Mouse (Mus musculus): Measurements from ENCODE around the gene Cdk2ap2. TPM values are rescaled to one million over a fixed set of nuclear protein-coding genes. Genes with fewer than 3 reads are reported as not detected.

Cdk2ap2 gene
- polyA plus RNA-seq, 1 experiment from 2014 or later: 116 TPM

DNA sequence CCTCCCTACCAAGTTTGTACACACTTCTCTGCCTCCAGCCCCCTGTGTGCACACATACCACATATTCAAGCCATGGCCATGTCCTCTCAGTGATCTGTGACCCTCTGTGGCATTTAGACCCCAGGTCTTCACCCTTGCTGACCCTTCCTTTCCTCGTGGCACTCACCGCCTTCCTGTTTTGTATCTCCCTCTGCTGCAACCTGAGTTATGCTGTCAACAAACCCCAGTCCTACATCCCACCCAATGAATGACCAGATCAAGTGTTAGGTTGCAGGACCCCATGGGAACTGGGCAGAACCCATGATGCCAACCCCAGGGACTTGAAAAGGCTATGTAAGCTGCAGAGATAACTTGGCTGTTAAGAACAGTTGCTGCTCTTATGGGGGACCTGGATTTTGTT is 5.1 kb downstream of the Cdk2ap2 start:
- WGBS: 79% methylated on average over 2 of the region's 2 CpGs

DNA sequence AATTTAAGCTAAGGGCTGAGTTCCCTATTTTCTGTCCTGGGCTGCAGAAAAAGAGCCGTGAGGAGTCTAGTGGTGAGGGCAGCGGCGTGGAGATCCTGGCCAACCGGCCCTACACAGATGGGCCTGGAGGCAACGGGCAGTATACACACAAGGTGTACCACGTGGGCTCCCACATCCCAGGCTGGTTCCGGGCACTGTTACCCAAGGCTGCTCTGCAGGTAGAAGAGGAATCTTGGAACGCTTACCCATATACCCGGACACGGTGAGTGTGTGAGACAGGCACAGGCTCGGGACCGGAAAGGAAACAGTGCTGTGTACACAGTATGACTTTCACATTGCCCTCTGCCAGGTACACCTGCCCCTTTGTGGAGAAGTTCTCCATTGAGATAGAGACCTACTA is 5.6 kb downstream of the Cdk2ap2 start:
- H3K36me3 ChIP-seq (ENCODE audit: control insufficient read depth, insufficient read depth, low read length): no peaks in the 10 kb centered on the region; the same call in 1 of the 2 replicates
- no peak overlapping the region for H3K4me2 ChIP-seq (replicated peaks; ENCODE audit: low read depth, low read length)
- no peak for ATAC-seq (ENCODE audit: low FRiP score, low TSS enrichment)
- no peaks in the 10 kb centered on the region for H3K9me3 ChIP-seq (ENCODE audit: control insufficient read depth, low read length)
- no peak overlapping the region for H3K4me3 ChIP-seq (ENCODE audit: low read length)
- H3K27ac ChIP-seq (ENCODE audit: low read depth, low read length): no peak overlapping the region
- H3K27me3 ChIP-seq (ENCODE audit: control insufficient read depth, insufficient read depth, low read length): peaks cover 13% of the 10 kb centered on the region
- H3K4me1 ChIP-seq (ENCODE audit: control insufficient read depth, insufficient read depth, low read length): peaks cover 26% of the 10 kb centered on the region
- H3K9ac ChIP-seq (ENCODE audit: low read depth, low read length): no peak overlapping the region
- WGBS: 94% methylated on average over 12 of the region's 12 CpGs

More for the DNA sequence above, 5.1 kb downstream of the Cdk2ap2 start:
- Histone ChIP-seq H3K27me3 (ENCODE audit: control insufficient read depth, insufficient read depth, low read length) (peaks cover 13% of the 10 kb centered on the region), H3K4me3 (ENCODE audit: low read length) (no peak overlapping the region), H3K36me3 (ENCODE audit: control insufficient read depth, insufficient read depth, low read length) (no peaks in the 10 kb centered on the region; the same call in 1 of the 2 replicates), H3K9me3 (ENCODE audit: control insufficient read depth, low read length) (no peaks in the 10 kb centered on the region), H3K9ac (ENCODE audit: low read depth, low read length) (no peak overlapping the region), H3K4me1 (ENCODE audit: control insufficient read depth, insufficient read depth, low read length) (peaks cover 27% of the 10 kb centered on the region), H3K4me2 (replicated peaks; ENCODE audit: low read depth, low read length) (no peak overlapping the region), H3K27ac (ENCODE audit: low read depth, low read length) (no peak overlapping the region)
- ATAC-seq (ENCODE audit: low FRiP score, low TSS enrichment): no peak

DNA sequence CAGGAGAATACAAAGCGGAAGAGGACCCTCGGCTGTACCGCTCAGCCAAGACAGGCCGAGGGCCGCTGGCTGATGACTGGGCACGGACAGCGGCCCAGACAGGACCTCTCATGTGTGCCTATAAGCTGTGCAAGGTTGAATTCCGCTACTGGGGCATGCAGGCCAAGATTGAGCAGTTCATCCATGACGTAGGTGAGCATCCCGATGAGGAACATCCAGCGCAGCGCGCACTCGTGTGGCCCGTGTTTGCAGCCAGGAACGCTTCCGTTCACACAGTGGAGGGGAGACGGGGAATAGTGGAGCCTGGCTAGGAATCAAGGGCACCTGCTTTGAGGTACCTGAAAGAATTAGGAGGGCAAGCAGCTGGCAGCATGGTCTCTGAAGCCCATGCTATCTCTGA is 6.3 kb downstream of the Cdk2ap2 start:
- H3K9me3 ChIP-seq (ENCODE audit: control insufficient read depth, low read length): no peaks in the 10 kb centered on the region
- no peaks in the 10 kb centered on the region; the same call in 1 of the 2 replicates for H3K36me3 ChIP-seq (ENCODE audit: control insufficient read depth, insufficient read depth, low read length)
- no peak for ATAC-seq (ENCODE audit: low FRiP score, low TSS enrichment)
- no peak overlapping the region for H3K27ac ChIP-seq (ENCODE audit: low read depth, low read length)
- H3K4me3 ChIP-seq (ENCODE audit: low read length): no peak overlapping the region
- no peak overlapping the region for H3K4me2 ChIP-seq (replicated peaks; ENCODE audit: low read depth, low read length)
- H3K4me1 ChIP-seq (ENCODE audit: control insufficient read depth, insufficient read depth, low read length): peaks cover 20% of the 10 kb centered on the region
- no peak overlapping the region for H3K9ac ChIP-seq (ENCODE audit: low read depth, low read length)
- H3K27me3 ChIP-seq (ENCODE audit: control insufficient read depth, insufficient read depth, low read length): peaks cover 13% of the 10 kb centered on the region
- WGBS: 93% methylated on average over 18 of the region's 18 CpGs

DNA sequence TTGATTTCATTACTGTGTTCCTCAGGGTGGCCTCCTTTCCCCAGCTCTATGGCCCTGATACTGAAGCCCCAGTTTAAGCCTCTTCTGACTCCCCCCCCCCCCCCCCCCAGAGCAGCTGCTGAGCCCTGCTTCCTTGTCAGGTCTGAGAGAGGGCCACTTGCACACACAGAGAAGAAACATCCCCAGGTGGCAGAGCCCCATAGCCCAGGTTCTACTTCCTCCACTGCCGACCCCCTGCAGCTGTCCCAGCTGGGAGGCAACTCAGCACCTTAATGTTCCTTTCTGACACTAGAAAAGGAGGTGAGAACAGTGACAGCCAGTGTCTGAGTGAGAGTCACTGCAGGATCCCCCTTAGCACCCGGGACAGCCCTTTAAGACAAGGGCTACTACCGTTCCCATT is 6.8 kb downstream of the Cdk2ap2 start:
- Histone ChIP-seq H3K27ac (ENCODE audit: low read depth, low read length) (no peak overlapping the region), H3K36me3 (ENCODE audit: control insufficient read depth, insufficient read depth, low read length) (no peaks in the 10 kb centered on the region; the same call in 1 of the 2 replicates), H3K9ac (ENCODE audit: low read depth, low read length) (no peak overlapping the region), H3K4me1 (ENCODE audit: control insufficient read depth, insufficient read depth, low read length) (peaks cover 15% of the 10 kb centered on the region), H3K4me3 (ENCODE audit: low read length) (no peak overlapping the region), H3K4me2 (replicated peaks; ENCODE audit: low read depth, low read length) (no peak overlapping the region), H3K27me3 (ENCODE audit: control insufficient read depth, insufficient read depth, low read length) (peaks cover 13% of the 10 kb centered on the region), H3K9me3 (ENCODE audit: control insufficient read depth, low read length) (no peaks in the 10 kb centered on the region)
- no peak for ATAC-seq (ENCODE audit: low FRiP score, low TSS enrichment)
- WGBS: 80% methylated on average over 3 of the region's 3 CpGs

DNA sequence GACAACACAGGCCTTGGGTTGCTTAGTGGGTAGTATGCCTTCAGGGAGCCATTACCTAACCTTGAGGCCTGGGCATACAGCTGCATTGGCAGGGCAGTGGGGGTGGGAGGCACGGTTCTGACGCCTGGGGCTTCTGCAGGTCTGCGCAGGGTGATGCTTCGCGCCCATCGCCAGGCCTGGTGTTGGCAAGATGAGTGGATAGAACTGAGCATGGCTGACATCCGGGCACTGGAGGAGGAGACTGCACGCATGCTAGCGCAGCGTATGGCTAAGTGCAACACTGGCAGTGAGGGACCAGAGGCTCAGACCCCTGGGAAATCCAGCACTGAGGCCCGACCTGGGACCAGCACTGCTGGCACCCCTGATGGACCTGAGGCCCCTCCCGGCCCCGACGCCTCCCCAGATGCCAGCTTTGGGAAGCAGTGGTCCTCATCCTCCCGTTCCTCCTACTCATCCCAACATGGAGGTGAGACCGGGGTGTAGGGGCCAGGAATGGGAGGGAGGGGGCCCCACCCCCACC is 7.8 kb downstream of the Cdk2ap2 start:
- Histone ChIP-seq H3K4me2 (replicated peaks; ENCODE audit: low read depth, low read length) (no peak overlapping the region), H3K27me3 (ENCODE audit: control insufficient read depth, insufficient read depth, low read length) (peaks cover 13% of the 10 kb centered on the region), H3K27ac (ENCODE audit: low read depth, low read length) (no peak overlapping the region), H3K4me1 (ENCODE audit: control insufficient read depth, insufficient read depth, low read length) (peaks cover 9% of the 10 kb centered on the region), H3K36me3 (ENCODE audit: control insufficient read depth, insufficient read depth, low read length) (no peaks in the 10 kb centered on the region; the same call in 1 of the 2 replicates), H3K9ac (ENCODE audit: low read depth, low read length) (no peak overlapping the region), H3K4me3 (ENCODE audit: low read length) (no peak overlapping the region), H3K9me3 (ENCODE audit: control insufficient read depth, low read length) (no peaks in the 10 kb centered on the region)
- WGBS: 89% methylated on average over 16 of the region's 16 CpGs
- ATAC-seq (ENCODE audit: low FRiP score, low TSS enrichment): no peak

DNA sequence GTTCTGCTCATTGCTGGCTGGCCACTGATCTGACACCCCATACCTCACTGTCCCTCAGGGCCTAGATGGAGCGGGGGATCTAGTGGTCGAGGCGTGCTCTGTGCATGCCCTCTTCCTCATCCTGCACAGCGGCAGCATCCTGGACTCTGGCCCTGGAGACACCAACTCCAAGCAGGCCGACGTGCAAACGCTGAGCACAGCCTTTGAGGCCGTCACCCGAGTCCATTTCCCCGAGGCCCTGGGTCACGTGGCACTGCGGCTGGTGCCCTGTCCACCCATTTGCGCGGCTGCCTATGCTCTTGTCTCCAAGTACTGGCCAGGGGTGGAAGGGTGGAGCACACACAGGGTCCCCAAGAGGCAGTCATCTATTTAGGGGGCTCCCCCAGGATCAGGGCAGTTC is 9.7 kb downstream of the Cdk2ap2 start:
- Histone ChIP-seq H3K36me3 (ENCODE audit: control insufficient read depth, insufficient read depth, low read length) (peaks cover 2% of the 10 kb centered on the region; the same call in 1 of the 2 replicates), H3K9me3 (ENCODE audit: control insufficient read depth, low read length) (no peaks in the 10 kb centered on the region), H3K4me3 (ENCODE audit: low read length) (no peak overlapping the region), H3K4me2 (replicated peaks; ENCODE audit: low read depth, low read length) (no peak overlapping the region), H3K27me3 (ENCODE audit: control insufficient read depth, insufficient read depth, low read length) (peaks cover 3% of the 10 kb centered on the region), H3K27ac (ENCODE audit: low read depth, low read length) (no peak overlapping the region), H3K4me1 (ENCODE audit: control insufficient read depth, insufficient read depth, low read length) (no peaks in the 10 kb centered on the region), H3K9ac (ENCODE audit: low read depth, low read length) (no peak overlapping the region)
- no peak for ATAC-seq (ENCODE audit: low FRiP score, low TSS enrichment)
- WGBS: 83% methylated on average over 14 of the region's 14 CpGs

DNA sequence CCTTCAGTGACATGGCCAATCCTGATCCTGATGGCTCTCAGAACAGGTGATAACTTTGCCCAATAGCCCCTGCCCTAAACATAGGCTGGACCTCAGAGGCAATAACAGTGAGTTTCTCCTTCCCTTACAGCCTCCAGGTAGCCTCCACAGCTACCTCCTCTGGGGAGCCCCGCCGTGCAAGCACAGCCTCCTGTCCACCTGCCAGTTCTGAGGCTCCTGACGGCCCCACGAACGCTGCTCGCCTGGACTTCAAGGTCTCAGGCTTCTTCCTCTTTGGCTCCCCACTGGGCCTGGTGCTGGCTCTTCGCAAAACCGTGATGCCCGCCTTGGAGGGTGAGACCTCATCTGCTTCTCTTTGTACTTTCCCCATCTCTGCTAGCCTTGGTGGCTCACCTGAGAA is 11.6 kb downstream of the Cdk2ap2 start:
- H3K9me3 ChIP-seq (ENCODE audit: control insufficient read depth, low read length): no peaks in the 10 kb centered on the region
- 88% methylated on average over 9 of the region's 9 CpGs for WGBS
- no peak overlapping the region for H3K27ac ChIP-seq (ENCODE audit: low read depth, low read length)
- H3K4me2 ChIP-seq (replicated peaks; ENCODE audit: low read depth, low read length): no peak overlapping the region
- no peak for ATAC-seq (ENCODE audit: low FRiP score, low TSS enrichment)
- H3K9ac ChIP-seq (ENCODE audit: low read depth, low read length): no peak overlapping the region
- peaks cover 10% of the 10 kb centered on the region for H3K4me1 ChIP-seq (ENCODE audit: control insufficient read depth, insufficient read depth, low read length)
- H3K36me3 ChIP-seq (ENCODE audit: control insufficient read depth, insufficient read depth, low read length): peaks cover 20% of the 10 kb centered on the region
- no peak overlapping the region for H3K4me3 ChIP-seq (ENCODE audit: low read length)
- no peaks in the 10 kb centered on the region for H3K27me3 ChIP-seq (ENCODE audit: control insufficient read depth, insufficient read depth, low read length)

DNA sequence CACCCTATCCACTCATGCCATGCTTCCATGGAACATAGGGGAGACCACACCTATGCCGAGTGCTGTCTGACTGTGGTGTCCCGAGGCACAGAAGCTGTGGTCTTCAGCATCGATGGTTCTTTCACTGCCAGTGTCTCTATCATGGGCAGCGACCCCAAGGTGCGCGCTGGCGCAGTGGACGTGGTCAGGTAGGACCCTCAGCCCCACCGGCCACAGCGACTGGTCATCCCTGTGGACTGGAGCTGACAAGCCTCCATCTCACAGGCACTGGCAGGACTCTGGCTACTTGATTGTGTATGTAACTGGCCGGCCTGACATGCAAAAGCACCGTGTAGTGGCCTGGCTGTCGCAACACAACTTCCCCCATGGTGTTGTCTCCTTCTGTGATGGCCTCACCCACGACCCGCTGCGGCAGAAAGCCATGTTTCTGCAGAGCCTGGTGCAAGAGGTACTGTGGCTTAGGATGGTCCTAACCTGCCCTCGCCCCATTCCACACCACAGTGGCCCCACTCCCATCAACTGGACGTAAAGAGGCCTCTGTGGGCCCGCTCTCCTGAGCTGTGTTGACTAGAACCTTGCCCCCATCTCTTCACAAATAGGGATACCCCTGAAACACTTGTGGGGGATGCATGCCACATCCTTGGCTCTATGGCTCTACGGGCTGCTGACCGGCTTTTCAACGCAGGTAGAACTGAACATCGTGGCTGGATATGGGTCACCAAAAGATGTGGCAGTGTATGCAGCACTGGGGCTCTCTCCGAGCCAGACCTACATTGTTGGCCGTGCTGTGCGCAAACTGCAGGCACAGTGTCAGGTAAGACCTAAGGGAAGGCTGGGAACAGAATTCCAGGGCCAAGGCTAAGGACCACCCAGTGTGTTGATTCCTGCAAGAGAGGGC is 15.3 kb downstream of the Cdk2ap2 start:
- ATAC-seq (ENCODE audit: low FRiP score, low TSS enrichment): no peak
- no peak overlapping the region for H3K4me3 ChIP-seq (ENCODE audit: low read length)
- H3K27me3 ChIP-seq (ENCODE audit: control insufficient read depth, insufficient read depth, low read length): no peaks in the 10 kb centered on the region
- H3K27ac ChIP-seq (ENCODE audit: low read depth, low read length): no peak overlapping the region
- H3K36me3 ChIP-seq (ENCODE audit: control insufficient read depth, insufficient read depth, low read length): peaks cover 49% of the 10 kb centered on the region
- peaks cover 24% of the 10 kb centered on the region for H3K4me1 ChIP-seq (ENCODE audit: control insufficient read depth, insufficient read depth, low read length)
- H3K9ac ChIP-seq (ENCODE audit: low read depth, low read length): no peak overlapping the region
- no peak overlapping the region for H3K4me2 ChIP-seq (replicated peaks; ENCODE audit: low read depth, low read length)
- WGBS: 94% methylated on average over 26 of the region's 26 CpGs
- no peaks in the 10 kb centered on the region for H3K9me3 ChIP-seq (ENCODE audit: control insufficient read depth, low read length)

DNA sequence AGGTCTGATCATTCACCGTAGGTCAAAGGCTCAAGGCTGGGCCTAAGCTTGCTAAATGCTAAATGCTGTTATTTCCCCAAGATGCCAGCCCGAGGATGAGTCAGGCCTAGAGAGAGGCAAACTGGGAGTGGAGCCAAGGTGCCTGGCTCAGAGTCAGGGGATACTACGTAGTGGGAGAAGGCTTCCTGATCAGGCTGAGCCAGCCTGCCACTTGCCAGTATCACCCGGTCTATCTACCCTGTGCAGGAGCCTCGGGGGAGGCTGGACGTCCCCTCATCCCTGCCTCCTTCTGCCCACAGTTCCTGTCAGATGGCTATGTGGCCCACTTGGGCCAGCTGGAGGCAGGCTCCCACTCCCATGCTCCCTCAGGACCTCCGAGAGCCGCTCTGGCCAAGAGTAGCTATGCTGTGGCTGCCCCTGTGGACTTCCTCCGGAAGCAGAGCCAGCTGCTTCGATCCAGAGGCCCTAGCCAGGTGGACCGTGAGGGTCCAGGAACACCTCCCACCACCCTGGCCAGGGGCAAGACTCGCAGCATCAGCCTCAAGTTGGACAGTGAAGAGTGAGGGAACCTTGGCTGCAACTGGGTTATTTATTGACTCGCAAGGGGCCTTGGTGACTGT is 16.3 kb downstream of the Cdk2ap2 start:
- Histone ChIP-seq H3K4me2 (replicated peaks; ENCODE audit: low read depth, low read length) (no peak overlapping the region), H3K4me3 (ENCODE audit: low read length) (no peak overlapping the region), H3K27ac (ENCODE audit: low read depth, low read length) (peak overlapping the region; percentile 79), H3K9ac (ENCODE audit: low read depth, low read length) (peak overlapping the region; percentile 34; the same call in 1 of the 2 replicates), H3K27me3 (ENCODE audit: control insufficient read depth, insufficient read depth, low read length) (no peaks in the 10 kb centered on the region), H3K4me1 (ENCODE audit: control insufficient read depth, insufficient read depth, low read length) (peaks cover 24% of the 10 kb centered on the region), H3K9me3 (ENCODE audit: control insufficient read depth, low read length) (no peaks in the 10 kb centered on the region), H3K36me3 (ENCODE audit: control insufficient read depth, insufficient read depth, low read length) (peaks cover 58% of the 10 kb centered on the region)
- 35% methylated on average over 13 of the region's 13 CpGs for WGBS
- peak; percentile 52; the same call in 1 of the 2 replicates for ATAC-seq (ENCODE audit: low FRiP score, low TSS enrichment)

Measured in kidney, embryonic 14.5 days (tissue).